Mouse (Mus musculus) midbrain, embryonic 16.5 days (tissue): ENCODE data around the gene Esrrg. TPM values are rescaled to one million over a fixed set of nuclear protein-coding genes. Genes with fewer than 3 reads are reported as not detected.

Experiments used
- ATAC-seq: fragments of 200-750 bp; cut with Nextera tagmentation; 2 replicates; pipeline ENCODE4 v1.8.0; 2017; ENCODE audit warnings: moderate TSS enrichment
- H3K27ac ChIP-seq: fragments of 300-500 bp; sonication (generic); 2 replicates; pipeline ENCODE4 v1.5.1; 2014; ENCODE audit warnings: mild to moderate bottlenecking, low read length, mixed read lengths
- H3K27me3 ChIP-seq: fragments of 300-500 bp; sonication (generic); 2 replicates; pipeline ENCODE4 v1.6.1; 2014; ENCODE audit warnings: low read depth, low read length, mixed read lengths; ENCODE audit not compliant: control insufficient read depth, insufficient read depth
- H3K36me3 ChIP-seq: fragments of 300-500 bp; sonication (generic); 2 replicates; pipeline ENCODE4 v1.6.1; 2014; ENCODE audit warnings: mild to moderate bottlenecking, low read length, moderate library complexity, mixed read lengths; ENCODE audit not compliant: control insufficient read depth, insufficient read depth
- H3K4me1 ChIP-seq: fragments of 300-500 bp; sonication (generic); 2 replicates; pipeline ENCODE4 v1.6.1; 2014; ENCODE audit warnings: mild to moderate bottlenecking, low read length, mixed read lengths; ENCODE audit not compliant: control insufficient read depth, insufficient read depth
- H3K4me2 ChIP-seq: fragments of 300-500 bp; sonication (generic); 2 replicates; pipeline ENCODE4 v1.6.1; 2014; ENCODE audit warnings: mild to moderate bottlenecking, low read length, mixed read lengths
- H3K4me3 ChIP-seq: fragments of 300-500 bp; sonication (generic); 2 replicates; pipeline ENCODE4 v1.5.1; 2014; ENCODE audit warnings: low read depth, mild to moderate bottlenecking, low read length, moderate library complexity, mixed read lengths
- H3K9ac ChIP-seq: fragments of 300-500 bp; sonication (generic); 2 replicates; pipeline ENCODE4 v1.6.1; 2014; ENCODE audit warnings: low read depth, low read length, mixed read lengths
- H3K9me3 ChIP-seq: fragments of 300-500 bp; sonication (generic); replicated peaks from 2 replicates; pipeline ENCODE4 v1.6.1; 2014; ENCODE audit warnings: mild to moderate bottlenecking, low read length, mixed read lengths; ENCODE audit not compliant: control insufficient read depth, poor library complexity, severe bottlenecking
- WGBS: fragments of 180-500 bp; shearing (Covaris S2); extraction: QIAGEN DNeasy Blood & Tissue Kit; methylation state at CpG from one replicate; pipeline ENCODE4 v1.1.7; 2014; 5-methylcytosine and 5-hydroxymethylcytosine counted together
- polyA plus RNA-seq: library from polyadenylated mRNA; unstranded; fragments of >200 nt; fragmentation: Nextera tagmentation; extraction: Ambion mirVana; gene quantifications from 2 replicates; pipeline ENCODE4 v1.2.1, GENCODE M21; 2015

Esrrg gene
- polyA plus RNA-seq, 1 experiment from 2014 or later, result 24.9 TPM

GRCm38 (mm10) chr1:187762641-187763450 lies 154.3 kb downstream of the Esrrg start:
- no peak overlapping the region for H3K4me2 ChIP-seq
- H3K27me3 ChIP-seq, result no peaks in the 10 kb centered on the region
- H3K4me3 ChIP-seq, result no peak overlapping the region
- 58% methylated on average over 5 of the region's 5 CpGs for WGBS
- H3K9me3 ChIP-seq, result no peaks in the 10 kb centered on the region
- H3K27ac ChIP-seq, result no peak overlapping the region
- ATAC-seq, result no peak
- no peaks in the 10 kb centered on the region for H3K36me3 ChIP-seq
- H3K4me1 ChIP-seq, result no peaks in the 10 kb centered on the region
- no peak overlapping the region for H3K9ac ChIP-seq

DNA sequence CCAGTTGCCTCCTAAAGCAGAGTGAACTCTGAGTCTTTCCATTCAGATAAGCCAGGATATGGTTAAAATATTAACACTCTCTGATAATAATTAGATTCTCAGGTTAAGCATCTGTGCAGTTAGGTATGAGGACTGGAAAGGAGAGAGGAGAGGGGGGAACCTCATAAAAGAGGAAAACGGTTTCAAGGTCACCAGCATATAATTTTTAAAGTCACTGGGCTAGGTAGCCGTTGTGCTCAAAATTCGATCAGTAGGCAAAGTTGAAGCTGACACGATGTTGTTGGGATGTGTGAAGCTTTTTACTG lies 154.8 kb downstream of the Esrrg start:
- no peak overlapping the region for H3K4me2 ChIP-seq
- H3K27ac ChIP-seq, result no peak overlapping the region
- no peaks in the 10 kb centered on the region for H3K4me1 ChIP-seq
- H3K27me3 ChIP-seq, result no peaks in the 10 kb centered on the region
- no peak overlapping the region for H3K9ac ChIP-seq
- ATAC-seq, result no peak
- H3K36me3 ChIP-seq, result no peaks in the 10 kb centered on the region
- WGBS, result 68% methylated on average over 4 of the region's 4 CpGs
- no peaks in the 10 kb centered on the region for H3K9me3 ChIP-seq
- no peak overlapping the region for H3K4me3 ChIP-seq

DNA sequence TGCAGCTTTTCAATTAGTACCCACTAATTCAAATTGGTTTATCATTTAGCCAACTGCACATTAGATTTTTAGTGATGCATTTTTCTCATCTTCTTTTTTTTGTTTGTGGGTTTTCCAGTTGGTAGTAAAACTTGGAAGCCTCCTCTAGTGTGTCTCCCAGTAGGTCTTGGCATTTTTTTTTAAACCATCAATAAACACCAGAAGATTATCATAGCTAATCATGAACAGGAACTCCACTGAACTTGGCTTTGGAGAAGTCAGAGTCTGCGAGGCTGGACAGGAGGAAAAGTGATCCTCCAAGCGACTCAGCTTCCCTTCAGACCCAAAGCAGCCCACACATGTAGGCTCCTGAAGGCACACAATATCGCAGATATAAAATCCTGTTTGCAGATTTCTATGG lies 155.2 kb downstream of the Esrrg start:
- H3K27me3 ChIP-seq, result no peaks in the 10 kb centered on the region
- H3K9me3 ChIP-seq, result no peaks in the 10 kb centered on the region
- no peak for ATAC-seq
- 81% methylated on average over 3 of the region's 3 CpGs for WGBS
- no peak overlapping the region for H3K4me2 ChIP-seq
- no peaks in the 10 kb centered on the region for H3K4me1 ChIP-seq
- no peaks in the 10 kb centered on the region for H3K36me3 ChIP-seq
- H3K4me3 ChIP-seq, result no peak overlapping the region
- no peak overlapping the region for H3K9ac ChIP-seq
- no peak overlapping the region for H3K27ac ChIP-seq

- H3K9ac ChIP-seq, result no peak overlapping the region
- no peak overlapping the region for H3K4me3 ChIP-seq
- H3K27me3 ChIP-seq, result no peaks in the 10 kb centered on the region
- H3K4me1 ChIP-seq, result no peaks in the 10 kb centered on the region
- H3K27ac ChIP-seq, result no peak overlapping the region
- no peaks in the 10 kb centered on the region for H3K36me3 ChIP-seq
- H3K4me2 ChIP-seq, result no peak overlapping the region
- H3K9me3 ChIP-seq, result no peaks in the 10 kb centered on the region
- ATAC-seq, result no peak
- 53% methylated on average over 5 of the region's 5 CpGs for WGBS
These were observed 157.0 kb downstream of the Esrrg start for GRCm38 (mm10) chr1:187765577-187765976.

DNA sequence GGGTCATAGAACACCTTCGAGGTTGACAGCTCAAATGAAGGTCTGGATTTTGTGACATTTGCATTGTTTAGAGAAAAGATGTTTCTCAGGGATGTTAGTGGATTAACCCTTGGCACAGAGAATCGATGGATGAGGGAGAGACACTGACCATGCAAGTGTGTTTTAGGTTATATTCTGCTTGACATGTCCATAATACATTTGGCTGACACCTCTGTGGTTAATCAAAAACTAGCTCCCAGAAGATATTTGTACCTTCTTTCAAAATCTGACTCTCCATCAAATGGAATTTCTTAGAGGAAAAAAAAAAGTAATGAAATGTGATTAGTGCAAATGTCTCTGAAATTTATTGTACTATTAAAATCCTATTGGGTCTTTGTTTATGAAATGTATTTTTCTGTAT lies 158.8 kb downstream of the Esrrg start:
- WGBS, result 69% methylated on average over 2 of the region's 2 CpGs
- H3K9me3 ChIP-seq, result no peaks in the 10 kb centered on the region
- H3K4me3 ChIP-seq, result no peak overlapping the region
- H3K27me3 ChIP-seq, result no peaks in the 10 kb centered on the region
- no peaks in the 10 kb centered on the region for H3K36me3 ChIP-seq
- H3K4me2 ChIP-seq, result no peak overlapping the region
- no peak overlapping the region for H3K9ac ChIP-seq
- no peak overlapping the region for H3K27ac ChIP-seq
- ATAC-seq, result no peak
- no peaks in the 10 kb centered on the region for H3K4me1 ChIP-seq

DNA sequence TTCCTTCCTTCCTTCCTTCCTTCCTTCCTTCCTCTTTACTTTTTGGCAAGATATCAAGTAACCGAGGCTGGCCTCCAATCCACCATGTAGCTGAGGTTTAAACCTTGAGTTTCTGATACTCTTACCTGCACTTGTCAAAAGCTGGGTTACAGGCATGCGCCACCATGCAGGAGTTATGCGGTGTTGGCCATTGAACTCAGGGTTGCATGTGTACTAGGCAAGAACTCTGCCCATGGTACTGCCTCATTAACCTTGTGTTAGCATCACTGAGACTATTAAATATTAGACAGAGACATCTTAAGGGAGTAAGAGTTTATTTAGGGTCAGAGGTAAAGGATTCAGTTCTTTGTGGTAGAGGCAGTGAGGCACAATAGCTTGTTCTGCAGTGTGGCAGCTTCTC lies 161.6 kb downstream of the Esrrg start:
- no peaks in the 10 kb centered on the region for H3K36me3 ChIP-seq
- H3K4me1 ChIP-seq, result no peaks in the 10 kb centered on the region
- H3K27me3 ChIP-seq, result no peaks in the 10 kb centered on the region
- no peak overlapping the region for H3K4me3 ChIP-seq
- ATAC-seq, result no peak
- no peak overlapping the region for H3K9ac ChIP-seq
- no peak overlapping the region for H3K27ac ChIP-seq
- 94% methylated on average over 3 of the region's 3 CpGs for WGBS
- H3K4me2 ChIP-seq, result no peak overlapping the region
- H3K9me3 ChIP-seq, result no peaks in the 10 kb centered on the region

GRCm38 (mm10) chr1:187771067-187771466 lies 162.5 kb downstream of the Esrrg start:
- Histone ChIP-seq H3K9ac (no peak overlapping the region), H3K4me1 (no peaks in the 10 kb centered on the region), H3K4me3 (no peak overlapping the region), H3K9me3 (no peaks in the 10 kb centered on the region), H3K36me3 (no peaks in the 10 kb centered on the region), H3K27ac (no peak overlapping the region), H3K4me2 (no peak overlapping the region), H3K27me3 (no peaks in the 10 kb centered on the region)
- 49% methylated on average over 4 of the region's 4 CpGs for WGBS
- no peak for ATAC-seq

DNA sequence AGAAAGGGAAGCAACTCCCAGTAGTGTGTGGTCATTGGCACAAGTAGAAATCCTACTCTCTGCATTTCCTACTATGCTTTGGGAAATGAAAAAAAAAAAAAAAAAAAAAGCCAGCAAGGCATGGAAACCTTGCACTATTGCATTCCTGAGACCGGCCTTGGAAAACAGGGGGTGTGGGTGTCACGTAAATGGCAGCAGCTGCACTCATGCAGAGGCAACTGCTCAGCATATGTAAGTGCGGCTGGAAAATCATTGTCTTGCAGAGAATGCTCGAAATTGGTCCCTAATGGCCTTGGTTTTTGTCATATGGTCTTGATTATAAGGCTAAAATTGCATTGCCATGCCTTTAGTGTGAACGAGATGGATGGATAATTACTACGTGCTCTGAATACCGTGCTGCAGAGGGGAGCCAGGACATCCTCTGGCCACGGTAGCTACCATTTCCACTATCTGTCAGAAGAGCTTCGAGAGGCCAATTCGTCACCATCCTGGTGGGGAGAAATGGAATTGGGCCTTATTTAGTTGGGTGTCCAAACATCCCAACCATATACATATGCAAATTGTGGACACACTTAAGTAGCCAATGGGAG lies 171.1 kb downstream of the Esrrg start:
- Histone ChIP-seq H3K9me3 (0 out of 2 replicates have a peak, but pooled peaks cover 2% of the 10 kb centered on the region), H3K36me3 (no peaks in the 10 kb centered on the region), H3K9ac (no peak overlapping the region), H3K4me3 (no peak overlapping the region), H3K27ac (no peak overlapping the region), H3K4me1 (no peaks in the 10 kb centered on the region), H3K27me3 (no peaks in the 10 kb centered on the region), H3K4me2 (no peak overlapping the region)
- ATAC-seq, result no peak
- WGBS, result 70% methylated on average over 10 of the region's 10 CpGs

GRCm38 (mm10) chr1:187785226-187785625 lies 176.6 kb downstream of the Esrrg start:
- Histone ChIP-seq H3K27ac (no peak overlapping the region), H3K9ac (no peak overlapping the region), H3K27me3 (no peaks in the 10 kb centered on the region), H3K4me2 (no peak overlapping the region), H3K4me3 (no peak overlapping the region), H3K9me3 (no peaks in the 10 kb centered on the region), H3K36me3 (no peaks in the 10 kb centered on the region), H3K4me1 (peaks cover 12% of the 10 kb centered on the region)
- no peak for ATAC-seq
- WGBS, result 83% methylated on average over 4 of the region's 4 CpGs
